Mouse (Mus musculus): ENCODE results near the gene Arhgef17.

DNA sequence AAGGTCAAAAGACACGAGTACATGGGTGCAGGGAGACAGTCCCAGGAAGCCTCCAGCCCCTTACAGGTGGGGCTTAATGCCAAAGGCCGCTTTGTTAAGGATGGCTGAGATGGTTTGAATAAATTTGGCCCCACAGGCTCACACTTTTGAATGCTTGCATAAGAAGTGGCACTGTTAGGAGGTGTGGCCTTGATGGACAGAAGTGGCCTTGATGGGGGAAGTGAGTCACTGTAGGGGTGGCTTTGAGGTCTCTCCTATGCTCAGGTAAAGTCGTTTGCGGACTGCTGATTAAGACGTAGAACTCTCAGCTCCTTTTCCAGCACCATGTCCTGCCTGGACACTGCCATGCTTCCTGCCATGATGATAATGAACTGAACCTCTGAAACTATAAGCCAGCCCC lies 34.1 kb downstream of the Arhgef17 start:
- TF ChIP-seq MAFK (IDR thresholded peaks at IDR 0.05; ENCODE audit: insufficient read depth, low read depth, low read length) (no peak), HCFC1 (IDR thresholded peaks at IDR 0.05; ENCODE audit: borderline replicate concordance, insufficient read depth, low read length) (no peak), ZNF384 (IDR thresholded peaks at IDR 0.05; ENCODE audit: low read depth, low read length) (no peak), ZC3H11A (IDR thresholded peaks at IDR 0.05; ENCODE audit: borderline replicate concordance, low read depth, low read length) (no peak), CHD2 (IDR thresholded peaks at IDR 0.05; ENCODE audit: low read depth, low read length) (no peak)
